Mouse (Mus musculus): ENCODE measurements at regions not wholly inside any gene's neighbourhood (a gene's known extent, or its start where the extent isn't known, plus 50 kb on each side); places are given as distances from the start of the nearest gene placed in this dataset.

DNA sequence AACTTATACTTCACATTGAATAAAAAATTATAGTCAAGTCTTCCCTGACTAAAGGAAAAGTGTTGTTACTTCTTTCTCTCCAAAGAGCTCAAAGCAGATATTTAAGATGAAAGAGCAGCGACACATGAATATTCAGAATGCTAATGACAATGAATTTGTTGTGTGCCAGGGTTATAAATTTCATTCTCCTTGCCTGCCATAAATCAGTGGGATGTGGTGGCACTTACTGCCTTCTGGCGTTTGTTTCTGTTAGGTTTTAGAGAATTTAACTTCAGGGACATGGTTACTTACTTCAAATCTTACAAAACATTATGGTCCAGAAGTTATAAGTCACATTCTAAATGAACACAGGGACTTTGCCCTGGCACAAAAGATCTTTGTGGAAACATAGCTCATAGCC, 380.4 kb downstream of the Samd5 start:
- TF ChIP-seq CTCF (IDR thresholded peaks at IDR 0.05; ENCODE audit: insufficient read depth, low read length) (no peak), POLR2A (IDR thresholded peaks at IDR 0.05; ENCODE audit: borderline replicate concordance, extremely low read depth, low read depth, low read length) (no peak)
